Mouse (Mus musculus): ENCODE results near the gene Wbp1l. TPM values are rescaled to one million over a fixed set of nuclear protein-coding genes. Genes with fewer than 3 reads are reported as not detected.
A peak's percentile ranks its signal among the peaks of the same experiment; 100 is the strongest.

Wbp1l gene
- total RNA-seq, 2 experiments from 2014 or later = 180 to 182 TPM

- no peak for DNase-seq (ENCODE audit: low spot score in 2 of 2)
These were observed 26.6 kb downstream of the Wbp1l start for GRCm38 (mm10) chr19:46625519-46625918.

DNA sequence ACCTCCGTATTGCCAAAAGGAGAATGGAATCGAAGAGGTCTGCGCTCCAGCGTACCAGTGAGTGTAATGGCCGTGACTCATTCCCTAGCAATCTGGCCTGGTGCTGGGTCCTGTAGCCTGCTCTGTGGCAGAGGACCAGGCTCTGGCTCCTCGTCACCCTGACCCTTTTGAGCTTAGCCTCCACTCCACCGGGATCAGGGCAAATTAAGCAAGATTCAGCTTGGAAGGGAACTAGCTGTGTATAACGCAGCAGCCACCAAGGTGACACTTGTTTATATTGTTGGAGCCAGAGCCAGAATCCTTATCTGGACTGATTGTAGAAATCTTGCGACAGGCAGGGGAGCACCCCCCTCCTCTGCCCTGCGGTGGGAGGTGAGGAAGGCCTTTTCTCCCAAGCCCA is 29.5 kb downstream of the Wbp1l start:
- DNase-seq (ENCODE audit: low spot score in 2 of 2) = no peak

- DNase-seq (ENCODE audit: low spot score in 2 of 2) = no peak
These were observed 30.9 kb downstream of the Wbp1l start for GRCm38 (mm10) chr19:46629807-46630206.

DNA sequence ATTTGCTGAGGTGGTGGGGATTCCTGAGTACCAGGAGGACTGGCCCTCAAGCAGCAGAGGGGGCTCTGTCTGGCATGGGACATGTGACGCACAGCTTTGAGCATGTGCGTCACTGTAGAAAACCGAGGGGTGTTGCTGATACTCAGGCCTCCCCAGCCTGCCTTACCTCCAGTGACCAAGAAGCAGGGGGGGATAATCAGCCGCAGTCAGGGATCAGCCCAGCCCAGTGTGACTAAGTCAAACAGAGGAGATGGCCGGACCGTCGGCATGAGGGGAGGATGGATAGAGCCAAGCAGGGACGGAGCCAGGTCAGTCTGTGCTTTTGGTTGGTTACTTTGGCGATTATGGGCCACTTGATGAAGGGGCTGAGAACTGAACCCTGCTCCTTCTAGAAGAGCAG is 32.8 kb downstream of the Wbp1l start:
- DNase-seq (ENCODE audit: low spot score in 2 of 2) = no peak

GRCm38 (mm10) chr19:46635766-46636165 is 36.9 kb downstream of the Wbp1l start:
- no peak for DNase-seq (ENCODE audit: low spot score in 2 of 2)

- no peak for DNase-seq (ENCODE audit: low spot score in 2 of 2)
These were observed 38.7 kb downstream of the Wbp1l start for GRCm38 (mm10) chr19:46637598-46637997.

DNA sequence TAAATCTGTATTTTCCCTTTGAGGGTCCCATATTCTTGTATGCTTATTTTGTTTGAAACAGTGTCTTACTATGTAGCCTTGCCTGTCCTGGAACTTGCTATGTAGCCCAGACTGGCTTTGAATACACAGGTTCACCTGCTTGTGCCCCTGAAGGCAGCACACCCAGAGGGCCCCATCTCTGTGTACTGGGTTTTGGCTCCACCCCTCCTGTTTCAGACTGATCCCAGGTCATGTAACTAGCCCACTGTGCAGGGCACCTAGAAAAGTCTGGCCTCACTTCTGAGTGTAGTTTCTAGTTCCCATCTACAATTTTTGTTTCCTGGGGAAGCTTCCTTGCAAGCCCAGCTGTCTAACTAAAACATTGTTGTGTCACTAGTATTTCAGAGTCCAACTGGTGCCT is 40.2 kb downstream of the Wbp1l start:
- DNase-seq (ENCODE audit: low spot score in 2 of 2) = no peak

DNA sequence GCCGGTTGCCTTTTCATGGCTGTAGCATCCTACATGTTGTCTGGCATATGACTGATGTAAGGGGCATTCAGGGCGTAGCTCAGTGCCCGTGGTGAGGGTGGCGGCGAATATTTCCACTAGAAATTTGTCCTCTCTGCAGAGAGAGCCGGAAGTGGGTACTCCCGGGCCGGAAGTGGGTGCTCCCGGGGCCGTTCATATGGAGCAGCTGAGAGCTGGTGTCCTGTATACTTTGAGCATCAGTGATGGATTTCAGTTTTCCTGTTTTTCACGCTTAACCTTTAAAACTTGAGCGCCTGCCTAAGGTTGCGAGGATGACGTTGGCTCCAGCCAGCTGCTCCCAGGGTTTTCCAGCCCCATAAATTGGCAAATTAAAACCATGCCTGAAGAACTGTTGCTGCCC is 40.6 kb downstream of the Wbp1l start:
- no peak for DNase-seq (ENCODE audit: low spot score in 2 of 2)

GRCm38 (mm10) chr19:46640780-46641179 is 41.9 kb downstream of the Wbp1l start:
- DNase-seq (ENCODE audit: low spot score in 2 of 2) = no peak

DNA sequence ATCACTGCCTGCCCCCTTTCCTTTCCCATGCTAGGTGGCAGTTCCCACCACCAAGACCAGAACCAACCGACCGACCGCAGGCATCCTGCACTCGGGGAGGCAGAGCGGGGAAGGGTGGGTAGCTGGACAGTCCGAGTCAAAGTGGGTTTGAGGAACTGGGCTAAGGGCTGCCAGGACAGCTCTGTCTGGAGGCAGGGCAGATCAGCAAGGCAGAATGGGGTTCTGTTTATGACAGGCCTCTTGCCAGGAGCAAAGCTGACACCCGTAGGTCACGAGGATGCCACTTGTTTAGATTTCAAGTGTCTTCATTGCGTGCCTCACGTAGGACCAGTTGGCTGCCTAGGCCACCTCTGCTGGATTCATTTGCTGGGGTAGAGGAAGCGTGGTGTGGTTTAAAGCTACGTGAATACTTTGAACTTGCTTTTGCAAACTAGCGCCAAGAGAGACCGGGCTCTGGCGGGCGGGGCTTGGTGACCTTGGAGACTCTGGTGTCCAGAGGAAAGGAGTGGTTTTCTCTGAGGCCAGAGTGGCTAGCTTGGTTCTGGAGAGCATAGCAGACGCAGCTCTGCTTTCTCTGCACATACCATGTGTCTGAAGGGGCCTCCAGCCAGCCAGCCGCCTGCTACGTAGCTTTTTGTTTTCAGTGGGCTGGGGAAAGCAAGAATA is 42.7 kb downstream of the Wbp1l start:
- peak in 1 of 2 experiments; percentile 66 for DNase-seq (ENCODE audit: low spot score in 2 of 2)

DNA sequence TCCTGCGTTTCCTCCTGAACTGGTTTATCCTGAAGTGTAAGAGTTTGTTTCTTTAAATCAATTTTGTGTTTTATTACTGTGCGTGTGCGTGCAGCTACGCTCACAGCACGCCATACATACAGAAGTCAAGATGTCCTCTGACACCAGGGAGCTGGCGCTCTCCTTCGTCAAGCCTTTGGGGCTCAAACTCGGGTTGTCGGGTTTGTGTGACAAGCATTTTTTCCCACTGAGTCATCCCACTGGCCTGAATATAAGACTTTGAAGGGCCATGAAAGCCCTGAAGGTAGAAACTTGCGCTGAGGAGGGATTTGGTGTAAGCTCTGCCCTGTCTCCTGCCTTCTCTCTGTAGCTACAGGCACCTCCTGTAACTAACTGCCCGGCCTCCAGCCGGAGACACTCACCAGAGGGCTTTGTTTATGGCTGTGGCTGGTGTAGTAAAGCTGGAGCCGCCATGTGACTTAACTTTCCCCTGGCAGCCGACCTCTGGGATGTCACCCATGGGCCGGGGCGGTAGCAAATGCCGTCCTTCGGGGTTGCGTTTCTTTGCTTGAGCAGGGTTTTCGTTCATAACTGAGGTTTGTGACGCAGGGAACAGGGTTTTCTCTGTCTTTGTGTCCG is 43.4 kb downstream of the Wbp1l start:
- DNase-seq (ENCODE audit: low spot score in 2 of 2) = no peak

- DNase-seq (ENCODE audit: low spot score in 2 of 2) = no peak
These were observed 44.4 kb downstream of the Wbp1l start for GRCm38 (mm10) chr19:46643236-46643635.

DNA sequence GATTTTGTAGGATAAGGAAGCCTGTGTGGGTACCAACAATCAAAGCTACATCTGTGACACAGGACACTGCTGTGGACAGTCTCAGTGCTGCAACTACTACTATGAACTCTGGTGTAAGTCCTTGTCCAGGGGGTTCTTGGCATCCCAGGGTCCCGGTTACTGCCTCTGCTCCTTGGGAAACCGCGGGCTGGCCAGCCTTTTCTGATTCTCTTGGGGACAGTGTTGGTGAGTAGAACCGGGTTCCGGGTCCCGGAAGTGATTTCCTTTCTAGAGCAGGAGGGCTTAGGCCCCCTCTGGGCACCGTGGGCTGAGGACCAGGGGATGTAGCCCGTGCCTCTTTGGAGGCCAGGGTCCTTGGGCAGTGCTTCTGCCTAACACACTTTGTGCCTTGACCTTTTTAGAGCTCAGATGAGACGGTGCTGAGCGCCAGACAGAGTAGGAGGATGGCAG is 45.5 kb downstream of the Wbp1l start:
- no peak for DNase-seq (ENCODE audit: low spot score in 2 of 2)

- DNase-seq (ENCODE audit: low spot score in 2 of 2) = no peak
These were observed 46.1 kb downstream of the Wbp1l start for GRCm38 (mm10) chr19:46644793-46645602.

DNA sequence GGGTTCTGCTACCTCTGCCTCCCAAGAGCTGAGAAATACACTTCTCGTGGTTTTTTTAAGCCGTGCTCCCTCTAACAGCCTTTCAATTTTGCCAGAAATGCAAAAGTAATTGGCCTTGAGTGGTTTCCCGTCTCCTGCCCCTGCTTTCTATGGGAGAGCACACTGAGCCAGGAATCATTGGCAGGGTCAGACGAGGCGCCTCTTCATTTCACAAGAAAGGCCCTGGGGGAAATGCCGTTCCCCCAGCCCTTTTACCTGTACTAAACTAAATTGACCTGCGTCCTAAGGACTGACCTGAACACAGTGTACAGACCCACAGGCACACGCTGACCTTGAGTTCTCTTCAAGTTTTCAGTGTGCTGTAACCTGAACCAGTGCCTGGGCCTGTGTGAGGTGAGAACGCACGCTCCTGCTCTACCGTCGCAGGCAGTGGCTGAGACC is 47.2 kb downstream of the Wbp1l start:
- no peak for DNase-seq (ENCODE audit: low spot score in 2 of 2)

DNA sequence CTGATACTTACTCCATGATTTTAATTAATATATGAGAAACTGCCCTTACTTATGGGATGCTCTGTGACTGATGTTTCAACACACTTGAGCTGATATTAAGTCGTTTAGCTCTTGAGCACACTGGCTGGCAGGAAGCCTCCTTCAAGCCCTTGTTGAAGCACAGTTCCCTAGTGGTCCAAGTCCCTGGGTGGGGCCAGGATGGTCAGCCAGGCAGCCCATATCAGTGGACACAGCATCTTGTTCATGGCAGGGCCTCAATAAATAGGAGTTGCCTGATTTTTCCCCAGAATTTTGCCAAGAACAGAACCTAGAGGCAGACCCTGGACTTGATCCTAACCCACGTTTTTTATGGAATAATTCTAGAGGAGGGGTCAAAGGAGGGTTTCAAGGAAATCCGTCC is 48.4 kb downstream of the Wbp1l start:
- DNase-seq (ENCODE audit: low spot score in 2 of 2) = no peak

DNA sequence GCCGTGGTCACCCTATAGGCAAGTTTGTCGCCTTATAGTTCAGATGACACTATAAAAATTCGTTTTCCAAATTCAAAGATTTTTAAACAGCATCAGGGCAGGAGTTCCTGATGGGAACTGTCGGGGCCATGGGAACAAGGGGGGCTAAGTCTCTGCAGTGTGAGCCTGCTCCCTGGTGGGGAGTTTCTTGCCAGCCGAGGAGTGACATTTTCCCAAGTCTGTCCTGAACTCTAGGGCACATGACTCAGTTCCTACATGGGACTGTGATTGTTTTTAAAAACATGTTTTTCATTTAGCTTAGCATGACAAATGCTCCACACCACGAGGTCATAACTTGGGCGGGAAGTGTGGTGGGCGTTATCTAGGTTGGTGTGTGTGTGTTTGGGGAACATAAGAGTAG is 49.0 kb downstream of the Wbp1l start:
- DNase-seq (ENCODE audit: low spot score in 2 of 2) = no peak

GRCm38 (mm10) chr19:46648565-46648964 is 49.7 kb downstream of the Wbp1l start:
- no peak for DNase-seq (ENCODE audit: low spot score in 2 of 2)

DNA sequence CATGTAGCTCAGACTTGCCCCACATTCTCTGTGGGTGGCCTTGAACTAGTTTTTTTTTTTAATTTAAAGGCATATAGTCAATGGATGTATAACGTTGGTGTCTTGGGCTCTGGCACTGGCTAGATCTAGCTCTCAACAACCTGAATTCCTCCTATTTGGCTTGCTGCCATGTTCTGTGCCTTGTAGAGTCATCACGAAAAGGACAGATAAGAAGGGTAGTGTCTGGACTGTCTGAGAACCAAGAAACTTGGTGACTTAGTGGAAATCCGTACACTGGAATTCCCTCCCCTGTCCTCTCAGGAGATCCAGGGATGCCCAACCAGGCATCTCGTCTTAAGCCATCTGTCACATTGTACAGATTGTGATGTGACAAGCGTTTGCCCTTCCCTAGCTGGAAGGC is 54.3 kb downstream of the Wbp1l start:
- DNase-seq (ENCODE audit: low spot score in 2 of 2) = no peak

- DNase-seq (ENCODE audit: low spot score in 2 of 2) = no peak
These were observed 54.8 kb downstream of the Wbp1l start for GRCm38 (mm10) chr19:46653616-46654235.

- DNase-seq (ENCODE audit: low spot score in 2 of 2) = no peak
These were observed 56.7 kb downstream of the Wbp1l start for GRCm38 (mm10) chr19:46655626-46656025.

Measured in adrenal gland, postnatal 4 days (tissue).